Mouse (Mus musculus) Patski (cell line): ENCODE results near the gene Cyp4f15. TPM values are rescaled to one million over a fixed set of nuclear protein-coding genes. Genes with fewer than 3 reads are reported as not detected.

ENCODE experiments used
- ATAC-seq: fragments of 100-300 bp; one replicate; pipeline ENCODE4 v1.8.0; 2021
- CTCF ChIA-PET: fragments of 350-600 bp; sonication (Branson Sonifier 250); formaldehyde crosslinking; loops from one replicate; lab custom pipeline; 2022; ENCODE audit warnings: inconsistent platforms; lab: Charles Lee
- POLR2A ChIA-PET: fragments of 350-600 bp; sonication (Branson Sonifier 250); formaldehyde crosslinking; loops from one replicate; lab custom pipeline; 2022; ENCODE audit warnings: antibody characterized with exemption, inconsistent platforms; lab: Charles Lee
- DNase-seq: peaks from one replicate; pipeline ENCODE4 v3.0.0-alpha.2; 2011; ENCODE audit warnings: low read depth, low spot score
- H3K27me3 ChIP-seq: fragments of 371-371 bp; one replicate; pipeline ENCODE4 v1.5.1; 2021
- CTCF ChIP-seq: fragments of 100-300 bp; IDR thresholded peaks from one replicate; pipeline ENCODE4 v1.5.1; 2021
- in situ Hi-C: fragments of 300-500 bp; cut with MboI; formaldehyde crosslinking; loops from 3 replicates; pipeline ENCODE4 v1.11.1; 2018; ENCODE audit warnings: low pct_unique_long_range_greater_than_20kb, mixed read lengths
- polyA plus RNA-seq: library from polyadenylated mRNA; unstranded; gene quantifications from one replicate; pipeline ENCODE4 v1.2.3, GENCODE M21; 2021

Cyp4f15 gene
- not detected for polyA plus RNA-seq

GRCm38 (mm10) chr17:32685048-32685750 is at the start of gene Cyp4f15:
Cyp4f15 (plus strand) TSS chr17:32685627.
- ChIA-PET CTCF (no interaction called here), POLR2A (interaction anchor here (0.6 kb wide), 1 partner anchor 819 kb away, joined by 3 read pairs; no protein-coding TSS in a partner anchor)
- ATAC-seq = no peak
- H3K27me3 ChIP-seq = peaks cover 8% of the 10 kb centered on the region
- no peak for TF ChIP-seq CTCF
- DNase-seq = no peak
- in situ Hi-C loops = no loop called here

GRCm38 (mm10) chr17:32636341-32636740 is 49.1 kb upstream of the Cyp4f15 start:
- CTCF ChIA-PET = interaction anchor here (2.2 kb wide), 1 partner anchor 44 kb away, joined by 5 read pairs; no protein-coding TSS in a partner anchor
- DNase-seq = no peak

GRCm38 (mm10) chr17:32637151-32637550 is 48.3 kb upstream of the Cyp4f15 start:
- no peak for TF ChIP-seq CTCF
- no peak for ATAC-seq
- POLR2A ChIA-PET = no interaction called here
- CTCF ChIA-PET = interaction anchor here (2.2 kb wide), 1 partner anchor 43 kb away, joined by 5 read pairs; no protein-coding TSS in a partner anchor
- no peak for DNase-seq
- H3K27me3 ChIP-seq = peaks cover 12% of the 10 kb centered on the region
- in situ Hi-C loops = no loop called here

More at GRCm38 (mm10) chr17:32636341-32636740, 49.1 kb upstream of the Cyp4f15 start:
- peaks cover 17% of the 10 kb centered on the region for H3K27me3 ChIP-seq
- in situ Hi-C loops = no loop called here
- POLR2A ChIA-PET = no interaction called here
- ATAC-seq = no peak
- no peak for TF ChIP-seq CTCF

GRCm38 (mm10) chr17:32646631-32647030 is 38.8 kb upstream of the Cyp4f15 start:
- H3K27me3 ChIP-seq = peaks cover 26% of the 10 kb centered on the region
- ChIA-PET POLR2A (no interaction called here), CTCF (no interaction called here)
- no peak for DNase-seq
- in situ Hi-C loops = no loop called here
- TF ChIP-seq CTCF = no peak
- no peak for ATAC-seq

GRCm38 (mm10) chr17:32653860-32654259 is 31.6 kb upstream of the Cyp4f15 start:
- in situ Hi-C loops = no loop called here
- H3K27me3 ChIP-seq = peaks cover 16% of the 10 kb centered on the region
- ChIA-PET POLR2A (no interaction called here), CTCF (interaction anchor here (1.7 kb wide), 1 partner anchor 27 kb away, joined by 7 read pairs; no protein-coding TSS in a partner anchor)
- DNase-seq (no peak), ATAC-seq (no peak)
- no peak for TF ChIP-seq CTCF

- no peak for ATAC-seq
- CTCF ChIA-PET = interaction anchor here (0.9 kb wide), 1 partner anchor 23 kb away, joined by 3 read pairs; no protein-coding TSS in a partner anchor
- DNase-seq = no peak
Observed at GRCm38 (mm10) chr17:32657041-32657440, 28.4 kb upstream of the Cyp4f15 start.

GRCm38 (mm10) chr17:32658246-32658645 is 27.2 kb upstream of the Cyp4f15 start:
- TF ChIP-seq CTCF = no peak
- POLR2A ChIA-PET = interaction anchor here (1.0 kb wide), 1 partner anchor 155 kb away, joined by 3 read pairs; no protein-coding TSS in a partner anchor
- ATAC-seq = no peak
- in situ Hi-C loops = no loop called here
- CTCF ChIA-PET = no interaction called here
- DNase-seq = no peak
- H3K27me3 ChIP-seq = peaks cover 12% of the 10 kb centered on the region

More at GRCm38 (mm10) chr17:32657041-32657440, 28.4 kb upstream of the Cyp4f15 start:
- in situ Hi-C loops = no loop called here
- TF ChIP-seq CTCF = no peak
- POLR2A ChIA-PET = no interaction called here
- peaks cover 12% of the 10 kb centered on the region for H3K27me3 ChIP-seq

GRCm38 (mm10) chr17:32658712-32659111 is 26.7 kb upstream of the Cyp4f15 start, which contains the start of gene Cyp4f40:
Cyp4f40 (plus strand) TSS chr17:32658900.
- DNase-seq (no peak), ATAC-seq (no peak)
- peaks cover 12% of the 10 kb centered on the region for H3K27me3 ChIP-seq
- TF ChIP-seq CTCF = no peak
- CTCF ChIA-PET = interaction anchor here (0.8 to 0.9 kb wide), 2 partner anchors 19 to 22 kb away, joined by 3 read pairs; no protein-coding TSS in a partner anchor
- POLR2A ChIA-PET = interaction anchor here (1.0 kb wide), 1 partner anchor 155 kb away, joined by 3 read pairs; no protein-coding TSS in a partner anchor
- in situ Hi-C loops = no loop called here

GRCm38 (mm10) chr17:32673976-32674375 is 11.5 kb upstream of the Cyp4f15 start:
- in situ Hi-C loops = no loop called here
- ATAC-seq (no peak), DNase-seq (no peak)
- ChIA-PET POLR2A (no interaction called here), CTCF (no interaction called here)
- no peak for TF ChIP-seq CTCF
- H3K27me3 ChIP-seq = peaks cover 35% of the 10 kb centered on the region

GRCm38 (mm10) chr17:32676040-32676635 is 9.3 kb upstream of the Cyp4f15 start:
- CTCF ChIA-PET = no interaction called here

More at GRCm38 (mm10) chr17:32676040-32676635, 9.3 kb upstream of the Cyp4f15 start:
- no peak for ATAC-seq
- no peak for DNase-seq
- no peak for TF ChIP-seq CTCF
- in situ Hi-C loops = no loop called here
- H3K27me3 ChIP-seq = peaks cover 34% of the 10 kb centered on the region
- POLR2A ChIA-PET = no interaction called here
